Mouse (Mus musculus): ENCODE measurements around the gene Ndufs2. TPM values are rescaled to one million over a fixed set of nuclear protein-coding genes. Genes with fewer than 3 reads are reported as not detected.

Ndufs2 gene
- 210 and 218 TPM in 2 replicates for polyA plus RNA-seq (2015; fragmentation: Nextera tagmentation; extraction: Ambion mirVana)

DNA sequence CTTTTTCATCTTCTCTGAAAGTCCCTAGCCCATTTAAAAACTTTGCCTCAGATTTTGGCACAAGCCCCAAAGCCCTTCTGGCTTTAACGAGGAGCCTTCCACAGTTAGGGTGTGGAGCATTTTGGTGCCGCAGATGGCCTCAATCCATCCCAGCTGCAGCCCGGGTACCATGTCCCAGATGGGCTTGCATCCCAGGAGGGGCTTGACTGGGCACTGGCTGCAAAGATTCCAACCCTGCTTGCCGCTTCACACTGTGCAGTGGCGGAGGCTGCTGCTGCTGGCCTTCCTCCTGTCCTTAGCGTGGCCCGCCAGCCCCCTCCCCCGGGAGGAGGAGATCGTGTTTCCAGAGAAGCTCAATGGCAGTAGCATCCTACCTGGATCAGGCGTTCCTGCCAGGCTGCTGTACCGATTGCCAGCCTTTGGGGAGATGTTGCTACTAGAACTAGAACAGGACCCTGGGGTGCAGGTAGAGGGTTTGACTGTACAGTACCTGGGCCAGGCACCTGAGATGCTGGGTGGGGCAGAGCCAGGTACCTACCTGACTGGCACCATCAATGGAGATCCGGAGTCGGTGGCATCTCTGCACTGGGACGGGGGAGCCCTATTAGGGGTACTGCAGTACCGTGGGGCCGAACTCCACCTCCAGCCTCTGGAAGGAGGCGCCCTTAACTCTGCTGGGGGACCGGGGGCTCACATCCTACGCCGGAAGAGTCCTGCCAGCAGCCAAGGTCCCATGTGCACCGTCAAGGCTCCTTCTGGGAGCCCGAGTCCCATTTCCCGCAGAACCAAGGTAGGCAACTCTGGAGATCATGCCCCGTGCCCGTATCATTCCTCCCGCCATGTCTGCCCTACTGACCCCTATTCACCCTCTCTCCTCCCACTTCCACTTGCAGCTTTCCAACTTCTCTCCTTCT is at the start of gene Ndufs2:
TSS of gene Ndufs2 (minus strand) at position 709 of the 914 bp plus-strand sequence.
- ATAC-seq (ENCODE audit: low FRiP score, low TSS enrichment) (no peak), DNase-seq (ENCODE audit: low spot score) (no peak)
- H3K4me2 ChIP-seq (replicated peaks; ENCODE audit: low read depth) = peak within 1 kb of the TSS; percentile 57
- WGBS = 22% methylated on average over 26 of the region's 26 CpGs
- no peaks in the 10 kb centered on the region for H3K27me3 ChIP-seq (ENCODE audit: control insufficient read depth, insufficient read depth, low read length)
- H3K9ac ChIP-seq (ENCODE audit: low read length) = peak within 1 kb of the TSS; percentile 58
- H3K4me3 ChIP-seq (ENCODE audit: low read depth, low read length) = peak within 1 kb of the TSS; percentile 46
- peak within 1 kb of the TSS; percentile 88 for H3K27ac ChIP-seq (replicated peaks)
- 0 out of 2 replicates have a peak, but pooled peaks cover 3% of the 10 kb centered on the region for H3K36me3 ChIP-seq (ENCODE audit: control insufficient read depth, insufficient read depth, low read length)
- no peaks in the 10 kb centered on the region for H3K9me3 ChIP-seq (ENCODE audit: control insufficient read depth, low read length)
- H3K4me1 ChIP-seq (replicated peaks; ENCODE audit: control insufficient read depth, insufficient read depth) = peaks cover 10% of the 10 kb centered on the region
- no peak for TF ChIP-seq CTCF (IDR thresholded peaks at IDR 0.05; ENCODE audit: low read depth)
- no peak for TF ChIP-seq EP300 (optimal IDR thresholded peaks at IDR 0.05)

DNA sequence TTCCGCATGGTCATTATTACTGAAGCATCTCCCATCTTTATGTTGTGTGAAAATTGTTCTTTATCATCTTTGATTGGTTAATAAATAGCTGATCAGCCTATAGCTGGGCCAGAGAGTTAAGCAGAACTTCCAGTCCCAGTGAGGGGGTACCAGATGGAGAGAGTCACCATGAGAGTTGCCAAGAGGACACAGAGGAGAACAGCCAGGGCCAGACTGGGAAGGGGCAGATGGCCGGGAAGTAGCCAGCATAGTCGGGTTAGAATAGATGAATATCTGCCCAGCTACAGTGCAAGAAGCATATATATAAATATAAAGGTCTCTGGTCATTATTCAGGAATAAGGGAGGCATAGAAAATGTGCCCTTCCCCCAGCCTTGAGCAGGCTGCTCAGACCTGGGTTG is 47.0 kb upstream of the Ndufs2 start:
- Histone ChIP-seq H3K36me3 (ENCODE audit: control insufficient read depth, insufficient read depth, low read length) (no peaks in the 10 kb centered on the region), H3K9me3 (ENCODE audit: control insufficient read depth, low read length) (no peaks in the 10 kb centered on the region), H3K4me1 (replicated peaks; ENCODE audit: control insufficient read depth, insufficient read depth) (peaks cover 2% of the 10 kb centered on the region; the same call in 1 of the 2 replicates), H3K4me2 (replicated peaks; ENCODE audit: low read depth) (no peak overlapping the region), H3K9ac (ENCODE audit: low read length) (no peak overlapping the region), H3K27me3 (ENCODE audit: control insufficient read depth, insufficient read depth, low read length) (no peaks in the 10 kb centered on the region), H3K27ac (replicated peaks) (no peak overlapping the region), H3K4me3 (ENCODE audit: low read depth, low read length) (no peak overlapping the region)
- DNase-seq (ENCODE audit: low spot score) (no peak), ATAC-seq (ENCODE audit: low FRiP score, low TSS enrichment) (no peak)
- 63% methylated on average over 3 of the region's 3 CpGs for WGBS
- no peak for TF ChIP-seq CTCF (IDR thresholded peaks at IDR 0.05; ENCODE audit: low read depth)
- no peak for TF ChIP-seq EP300 (optimal IDR thresholded peaks at IDR 0.05)

DNA sequence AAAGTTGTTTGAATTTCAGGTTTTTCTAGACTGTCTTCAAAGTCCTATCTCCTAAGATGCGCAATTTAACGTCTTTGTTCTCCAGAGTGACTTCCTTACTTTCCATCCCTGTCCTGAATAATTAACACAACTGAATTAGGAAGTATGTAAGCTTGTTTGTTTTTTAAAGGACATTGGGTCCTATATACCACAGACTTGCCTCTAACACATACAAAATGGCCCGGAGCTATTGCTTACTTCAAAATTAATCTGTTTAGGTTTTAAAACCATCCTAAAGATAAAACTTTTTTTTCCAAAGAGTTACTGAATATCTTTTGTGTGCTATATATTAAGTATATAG is 43.8 kb upstream of the Ndufs2 start:
- Histone ChIP-seq H3K4me3 (ENCODE audit: low read depth, low read length) (peak overlapping the region; percentile 80), H3K9ac (ENCODE audit: low read length) (peak overlapping the region; percentile 89), H3K27ac (replicated peaks) (peak overlapping the region; percentile 96), H3K9me3 (ENCODE audit: control insufficient read depth, low read length) (no peaks in the 10 kb centered on the region), H3K36me3 (ENCODE audit: control insufficient read depth, insufficient read depth, low read length) (no peaks in the 10 kb centered on the region), H3K27me3 (ENCODE audit: control insufficient read depth, insufficient read depth, low read length) (no peaks in the 10 kb centered on the region), H3K4me1 (replicated peaks; ENCODE audit: control insufficient read depth, insufficient read depth) (peaks cover 2% of the 10 kb centered on the region; the same call in 1 of the 2 replicates), H3K4me2 (replicated peaks; ENCODE audit: low read depth) (peak overlapping the region; percentile 51)
- WGBS = 11% methylated on average over 3 of the region's 3 CpGs
- DNase-seq (ENCODE audit: low spot score) (no peak), ATAC-seq (ENCODE audit: low FRiP score, low TSS enrichment) (no peak)
- no peak for TF ChIP-seq CTCF (IDR thresholded peaks at IDR 0.05; ENCODE audit: low read depth)
- TF ChIP-seq EP300 (optimal IDR thresholded peaks at IDR 0.05) = no peak

DNA sequence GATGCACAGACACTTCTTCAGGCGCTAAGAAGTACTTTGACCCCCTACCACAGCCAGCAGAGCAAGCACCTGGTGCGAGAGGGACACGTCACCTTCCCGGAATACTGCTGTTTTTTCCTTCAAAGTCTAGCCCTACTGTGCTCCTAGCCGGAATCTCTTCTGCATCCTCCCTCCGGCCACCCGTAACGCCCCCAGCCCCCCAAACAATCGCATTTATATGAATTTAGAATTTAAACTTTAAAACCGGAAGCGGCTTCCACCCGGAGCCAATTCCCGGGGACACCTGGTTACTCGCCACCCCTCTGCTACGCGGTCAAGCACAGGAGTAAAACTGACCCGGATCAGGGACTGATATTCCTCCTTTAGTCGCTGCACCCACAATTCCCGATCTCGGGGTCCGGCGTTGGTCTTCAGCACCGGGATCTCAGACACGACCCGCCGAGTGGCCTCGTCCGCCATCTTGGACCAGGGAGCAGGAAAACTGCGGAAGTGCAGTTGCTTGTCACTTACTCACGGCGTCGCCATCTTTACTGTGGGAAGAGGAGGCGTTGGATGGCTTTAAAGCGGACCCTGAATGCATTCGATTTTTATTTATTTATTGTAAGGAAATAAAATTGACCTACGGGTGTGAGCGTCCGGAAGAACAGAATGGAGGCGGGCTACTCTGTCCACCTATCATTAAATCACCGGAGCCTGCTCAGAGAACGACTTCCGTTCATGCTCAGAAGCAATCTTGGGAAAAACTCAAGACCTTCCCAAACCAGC is 43.3 kb upstream of the Ndufs2 start, which contains the start of gene Ufc1:
TSS of gene Ufc1 (minus strand) at position 727 of the 765 bp plus-strand sequence.
- DNase-seq (ENCODE audit: low spot score) = peak; percentile 83
- WGBS = under 1% methylated on average over 42 of the region's 42 CpGs
- H3K9ac ChIP-seq (ENCODE audit: low read length) = peak within 1 kb of the TSS; percentile 89

DNA sequence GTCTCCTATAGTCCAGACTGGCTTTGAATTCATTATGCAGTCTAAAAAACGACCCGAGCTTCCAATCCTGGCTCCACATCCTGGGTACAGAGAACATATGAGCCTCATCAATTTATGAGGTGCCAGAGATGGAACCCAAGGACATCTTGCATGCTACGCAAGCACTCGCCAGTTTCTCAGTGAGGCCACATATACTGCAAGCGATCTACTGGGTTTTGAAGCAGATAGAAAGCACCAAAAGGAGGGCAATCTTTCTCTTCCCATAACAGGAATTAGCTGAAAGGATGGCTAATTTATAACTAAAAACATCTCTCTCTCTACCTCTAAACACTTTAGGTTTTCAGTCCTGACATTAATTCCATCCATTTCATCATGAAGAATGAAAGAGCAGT is 42.7 kb upstream of the Ndufs2 start:
- Histone ChIP-seq H3K4me3 (ENCODE audit: low read depth, low read length) (peak overlapping the region; percentile 80), H3K9ac (ENCODE audit: low read length) (peak overlapping the region; percentile 89), H3K27ac (replicated peaks) (peak overlapping the region; percentile 96), H3K4me1 (replicated peaks; ENCODE audit: control insufficient read depth, insufficient read depth) (peaks cover 2% of the 10 kb centered on the region; the same call in 1 of the 2 replicates), H3K27me3 (ENCODE audit: control insufficient read depth, insufficient read depth, low read length) (no peaks in the 10 kb centered on the region), H3K9me3 (ENCODE audit: control insufficient read depth, low read length) (no peaks in the 10 kb centered on the region), H3K4me2 (replicated peaks; ENCODE audit: low read depth) (peak overlapping the region; percentile 74), H3K36me3 (ENCODE audit: control insufficient read depth, insufficient read depth, low read length) (peaks cover 6% of the 10 kb centered on the region)
- WGBS = 29% methylated on average over 5 of the region's 5 CpGs
- TF ChIP-seq EP300 (optimal IDR thresholded peaks at IDR 0.05) = no peak
- ATAC-seq (ENCODE audit: low FRiP score, low TSS enrichment) = no peak
- DNase-seq (ENCODE audit: low spot score) = no peak

More for the DNA sequence above, 43.3 kb upstream of the Ndufs2 start, which contains the start of gene Ufc1:
- H3K4me2 ChIP-seq (replicated peaks; ENCODE audit: low read depth) = peak within 1 kb of the TSS; percentile 74
- ATAC-seq (ENCODE audit: low FRiP score, low TSS enrichment) = peak; percentile 82
- H3K27ac ChIP-seq (replicated peaks) = peak within 1 kb of the TSS; percentile 96
- TF ChIP-seq EP300 (optimal IDR thresholded peaks at IDR 0.05) (peak; percentile 70), CTCF (IDR thresholded peaks at IDR 0.05; ENCODE audit: low read depth) (peak; percentile 45)
- H3K4me3 ChIP-seq (ENCODE audit: low read depth, low read length) = peak within 1 kb of the TSS; percentile 80
- H3K4me1 ChIP-seq (replicated peaks; ENCODE audit: control insufficient read depth, insufficient read depth) = peaks cover 2% of the 10 kb centered on the region; the same call in 1 of the 2 replicates
- H3K27me3 ChIP-seq (ENCODE audit: control insufficient read depth, insufficient read depth, low read length) = no peaks in the 10 kb centered on the region
- peaks cover under 1% of the 10 kb centered on the region; the same call in 1 of the 2 replicates for H3K36me3 ChIP-seq (ENCODE audit: control insufficient read depth, insufficient read depth, low read length)
- no peaks in the 10 kb centered on the region for H3K9me3 ChIP-seq (ENCODE audit: control insufficient read depth, low read length)

Data from stomach, postnatal 0 days (tissue).